Mouse (Mus musculus): ENCODE data around the gene Sept11.

Gene Sept11

GRCm38 (mm10) chr5:93172536-93172935, 79.3 kb downstream of the Sept11 start:
- no peak for DNase-seq (ENCODE audit: low spot score)

- no peak for DNase-seq (ENCODE audit: low spot score)
Observed at GRCm38 (mm10) chr5:93174675-93175074, 81.4 kb downstream of the Sept11 start.

GRCm38 (mm10) chr5:93178616-93179015, 85.4 kb downstream of the Sept11 start:
- no peak for DNase-seq (ENCODE audit: low spot score)

- no peak for DNase-seq (ENCODE audit: low spot score)
Observed at GRCm38 (mm10) chr5:93180252-93180651, 87.0 kb downstream of the Sept11 start.

GRCm38 (mm10) chr5:93183311-93183710, 90.1 kb downstream of the Sept11 start:
- DNase-seq (ENCODE audit: low spot score) = no peak

GRCm38 (mm10) chr5:93184548-93184947, 91.3 kb downstream of the Sept11 start:
- DNase-seq (ENCODE audit: low spot score) = no peak

GRCm38 (mm10) chr5:93189607-93190006, 96.4 kb downstream of the Sept11 start:
- no peak for DNase-seq (ENCODE audit: low spot score)

GRCm38 (mm10) chr5:93190428-93190827, 97.2 kb downstream of the Sept11 start:
- DNase-seq (ENCODE audit: low spot score) = no peak

- DNase-seq (ENCODE audit: low spot score) = no peak
Observed at GRCm38 (mm10) chr5:93198232-93198631, 105.0 kb downstream of the Sept11 start.

GRCm38 (mm10) chr5:93201181-93201580, 107.9 kb downstream of the Sept11 start:
- no peak for DNase-seq (ENCODE audit: low spot score)

GRCm38 (mm10) chr5:93205371-93206108, 112.3 kb downstream of the Sept11 start:
- DNase-seq (ENCODE audit: low spot score) = peak; percentile 42

GRCm38 (mm10) chr5:93206109-93207005, 113.1 kb downstream of the Sept11 start, which contains the start of the genes Ccni and 2010109A12Rik:
TSS of gene Ccni (minus strand) at chr5:93206495.
TSS of gene 2010109A12Rik (plus strand) at chr5:93206518.
- peak; percentile 89 for DNase-seq (ENCODE audit: low spot score)

- DNase-seq (ENCODE audit: low spot score) = peak; percentile 47
Observed at GRCm38 (mm10) chr5:93207006-93207348, 113.7 kb downstream of the Sept11 start.

GRCm38 (mm10) chr5:93207555-93207954, 114.3 kb downstream of the Sept11 start:
- DNase-seq (ENCODE audit: low spot score) = no peak

GRCm38 (mm10) chr5:93218375-93218774, 125.1 kb downstream of the Sept11 start:
- no peak for DNase-seq (ENCODE audit: low spot score)

GRCm38 (mm10) chr5:93221661-93222060, 128.4 kb downstream of the Sept11 start:
- DNase-seq (ENCODE audit: low spot score) = no peak

- no peak for DNase-seq (ENCODE audit: low spot score)
Observed at GRCm38 (mm10) chr5:93224549-93224948, 131.3 kb downstream of the Sept11 start.

Data from left cerebral cortex, adult 11 months (tissue).